Mouse (Mus musculus) CD4-positive, CD25-positive, alpha-beta regulatory T cell, adult 4 months (primary cell): Measurements from ENCODE around the gene Rnd2. TPM values are rescaled to one million over a fixed set of nuclear protein-coding genes. Genes with fewer than 3 reads are reported as not detected.
"Not testable (repeated sequence)": the region's sequence is repeated elsewhere in the genome, so short reads cannot be mapped to it uniquely, and the experiment has no call there.

ENCODE experiments used
- ATAC-seq: one replicate; pipeline ENCODE4 v1.8.0; 2017
- polyA plus RNA-seq, 2 experiments: library from polyadenylated mRNA; unstranded; fragments of 100-300 nt; shearing (Covaris generic); gene quantifications; one replicate each; pipeline ENCODE4 v1.2.1; 2017

Rnd2 gene
- polyA plus RNA-seq, 2 experiments from 2014 or later: 0.23 TPM; not detected in 1

- no peak for ATAC-seq
These were observed 17.0 kb upstream of the Rnd2 start for GRCm38 (mm10) chr11:101447786-101448185.

- peak; percentile 96 for ATAC-seq
These were observed 16.5 kb upstream of the Rnd2 start, which contains the start of gene Ifi35 for GRCm38 (mm10) chr11:101448274-101448746. Ifi35 (plus strand) TSS chr11:101448407.

DNA sequence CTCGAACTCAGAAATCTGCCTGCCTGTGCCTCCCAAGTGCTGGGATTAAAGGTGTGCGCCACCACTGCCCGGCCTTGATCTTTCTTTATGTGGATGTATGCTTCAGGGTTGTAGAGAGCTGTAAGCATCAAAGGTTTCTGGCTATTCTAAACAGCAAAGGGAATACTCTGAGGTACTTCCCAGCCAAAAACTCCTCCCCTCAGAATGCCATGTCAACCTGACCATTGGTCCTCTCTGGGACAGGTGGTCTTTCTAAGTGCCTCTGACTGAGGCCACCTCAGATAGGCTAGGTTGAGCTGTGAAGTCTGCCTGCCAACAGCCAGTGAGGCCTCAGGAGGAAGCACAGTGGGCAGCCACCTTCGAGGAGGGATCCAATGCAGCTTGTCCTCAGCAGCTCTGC is 15.9 kb upstream of the Rnd2 start:
- peak; percentile 19 for ATAC-seq

DNA sequence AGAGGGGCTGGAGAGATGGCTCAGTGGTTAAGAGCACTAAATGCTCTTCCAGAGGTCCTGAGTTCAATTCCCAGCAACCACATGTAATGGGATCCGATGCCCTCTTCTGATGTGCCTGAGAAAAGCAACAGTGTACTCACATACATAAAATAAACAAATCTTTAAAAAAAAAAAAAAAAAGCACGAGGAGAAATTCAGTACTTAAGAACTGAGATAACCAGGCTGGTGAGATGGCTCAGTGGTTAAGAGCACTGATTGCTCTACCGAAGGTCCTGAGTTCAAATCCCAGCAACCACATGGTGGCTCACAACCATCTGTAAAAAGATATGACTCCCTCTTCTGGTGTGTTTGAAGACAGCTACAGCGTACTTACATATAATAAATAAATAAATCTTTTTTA is 15.2 kb upstream of the Rnd2 start:
- ATAC-seq: not testable (repeated sequence)

DNA sequence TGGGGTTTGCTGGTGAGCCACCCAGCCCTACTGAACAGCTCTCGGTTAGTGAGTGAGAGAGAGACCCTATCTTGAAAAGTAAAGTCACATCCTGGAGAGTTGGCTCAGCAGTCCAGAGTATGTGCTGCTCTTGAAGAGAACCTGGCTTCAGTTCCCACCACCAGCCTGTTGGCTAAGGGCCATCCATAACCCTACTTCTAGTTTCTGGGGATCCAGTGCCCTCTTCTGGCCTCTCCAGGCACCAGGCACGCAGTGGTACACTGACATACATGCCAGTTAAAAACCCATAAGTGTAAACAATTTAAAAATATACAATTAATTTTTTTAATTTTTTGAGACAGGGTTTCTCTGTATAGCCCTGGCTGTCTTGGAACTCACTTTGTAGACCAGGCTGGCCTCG is 14.4 kb upstream of the Rnd2 start:
- no peak for ATAC-seq

DNA sequence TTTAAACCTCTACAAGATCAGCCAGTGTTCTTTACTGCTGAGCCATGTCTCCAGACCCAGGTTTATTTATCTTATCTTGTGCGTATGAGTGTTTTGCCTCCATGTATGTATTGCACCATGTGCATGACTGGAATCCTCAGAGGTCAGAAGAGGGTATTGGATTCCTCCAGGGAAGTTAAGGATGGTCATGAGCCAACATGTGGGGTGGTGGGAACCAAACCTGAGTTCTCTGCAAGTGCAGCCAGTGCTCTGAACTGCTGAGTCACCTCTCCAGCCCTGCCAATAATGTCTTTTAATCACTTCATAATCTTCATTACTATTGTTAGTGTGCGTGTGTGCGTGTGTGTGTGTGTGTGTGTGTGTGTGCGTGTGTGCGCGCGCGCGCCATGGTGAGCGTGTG is 13.3 kb upstream of the Rnd2 start:
- ATAC-seq: no peak

DNA sequence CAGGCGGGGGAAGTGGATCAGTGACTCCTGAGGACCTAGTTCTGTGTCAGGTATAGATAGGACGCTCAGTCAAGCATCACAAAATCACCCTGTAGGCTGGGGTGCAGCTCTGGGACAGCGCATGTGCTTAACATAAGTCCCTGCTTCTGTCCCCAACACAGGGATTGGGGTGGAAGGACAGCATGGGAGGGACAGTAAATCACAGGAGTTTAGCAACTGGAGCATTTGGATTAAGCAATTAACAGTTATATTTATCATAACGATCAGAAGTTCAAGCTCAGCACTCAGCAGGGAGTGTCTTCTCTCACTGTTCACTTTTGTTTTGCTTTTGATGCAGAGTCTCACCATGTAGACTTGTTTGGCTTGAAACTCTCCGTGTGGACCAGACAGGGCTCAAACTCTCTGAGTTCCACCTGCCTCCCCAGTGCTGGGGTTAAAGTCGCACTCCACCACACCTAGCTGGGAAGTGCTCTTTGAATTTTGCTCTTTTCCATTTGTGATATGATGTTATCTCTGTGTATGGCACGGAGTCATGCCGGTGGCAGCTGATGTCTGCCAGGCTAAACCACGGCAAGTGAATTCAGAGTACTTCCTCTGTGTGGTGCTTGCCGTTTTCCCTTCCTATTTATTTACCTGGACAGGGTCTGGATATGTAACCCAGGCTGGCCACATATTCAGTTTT is 12.6 kb upstream of the Rnd2 start:
- no peak for ATAC-seq

DNA sequence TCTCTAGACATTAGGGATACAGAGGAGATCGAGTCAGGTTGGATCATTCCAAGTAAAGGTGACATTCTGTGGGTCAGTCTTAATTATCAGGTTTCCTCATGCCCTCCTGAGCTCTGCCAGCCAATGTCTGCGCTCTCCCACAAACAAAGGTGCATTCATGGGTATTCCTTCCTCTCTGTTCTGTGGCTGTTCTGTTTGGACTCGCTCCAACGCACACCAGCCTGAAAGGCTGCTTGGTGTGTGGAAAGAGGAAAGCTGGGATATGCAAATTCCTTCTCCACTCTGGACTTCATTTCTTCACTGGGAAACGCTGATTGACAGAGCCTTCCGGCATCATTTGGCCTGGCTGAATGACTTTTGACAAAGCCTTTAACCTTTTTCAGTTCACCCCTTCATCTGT is 10.1 kb upstream of the Rnd2 start:
- no peak for ATAC-seq

- no peak for ATAC-seq
These were observed 9.2 kb upstream of the Rnd2 start for GRCm38 (mm10) chr11:101455627-101456026.

DNA sequence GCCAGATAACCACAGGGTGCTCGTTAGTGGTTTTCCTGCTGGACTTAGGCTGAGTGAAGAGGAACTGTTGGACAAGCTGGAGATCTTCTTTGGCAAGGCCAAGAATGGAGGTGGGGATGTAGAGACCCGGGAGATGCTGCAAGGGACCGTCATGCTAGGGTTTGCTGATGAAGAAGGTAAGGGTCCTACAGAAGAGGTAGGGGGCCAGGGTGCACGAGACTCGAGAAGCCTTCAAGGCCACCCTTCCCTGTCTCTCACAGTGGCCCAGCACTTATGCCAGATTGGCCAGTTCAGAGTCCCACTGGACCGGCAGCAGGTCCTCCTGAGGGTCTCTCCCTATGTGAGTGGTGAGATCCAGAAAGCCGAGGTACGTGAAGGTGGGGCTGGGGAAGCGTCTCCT is 7.2 kb upstream of the Rnd2 start:
- ATAC-seq: no peak

- no peak for ATAC-seq
These were observed 6.6 kb upstream of the Rnd2 start for GRCm38 (mm10) chr11:101458217-101458616.

DNA sequence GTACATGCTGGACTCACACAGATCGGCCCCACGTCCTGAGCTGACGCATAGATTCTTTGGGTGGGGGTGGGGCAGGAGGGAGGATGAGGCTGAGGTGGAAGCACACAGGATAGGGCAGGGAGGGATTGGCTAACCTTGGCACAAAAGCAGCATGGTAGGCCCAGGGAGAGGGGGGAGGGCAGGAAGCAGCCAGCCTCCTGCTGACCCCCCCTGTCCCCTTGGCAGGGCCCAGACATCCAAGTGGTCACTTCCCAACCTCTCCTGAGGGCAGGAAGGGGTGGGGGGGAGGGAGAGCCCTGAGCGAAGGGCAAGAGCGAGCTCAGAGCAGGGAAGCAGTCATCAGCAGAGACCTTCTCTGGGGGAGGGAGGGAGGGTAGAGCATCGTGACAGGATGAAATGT is 5.1 kb upstream of the Rnd2 start:
- no peak for ATAC-seq

DNA sequence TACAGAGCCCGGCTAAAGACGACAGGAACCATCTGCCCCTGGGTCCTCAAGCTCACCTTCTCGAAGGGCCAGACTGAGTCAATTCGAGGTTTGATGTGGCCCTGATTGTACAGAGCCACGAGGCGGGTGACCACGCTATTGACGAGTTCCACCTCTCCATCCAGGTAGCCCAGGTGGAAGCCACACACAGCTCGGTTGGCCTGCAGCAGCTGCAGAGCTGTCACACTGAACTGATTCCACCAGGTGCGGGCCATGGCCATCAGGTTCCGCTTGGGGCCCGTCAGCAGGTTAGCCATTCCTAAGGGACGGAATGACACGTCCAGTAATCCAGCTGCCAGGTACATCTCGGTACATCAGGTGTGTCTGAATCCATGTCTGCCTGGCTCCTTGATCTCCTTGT is 4.5 kb upstream of the Rnd2 start:
- ATAC-seq: no peak

- ATAC-seq: no peak
These were observed 2.7 kb upstream of the Rnd2 start for GRCm38 (mm10) chr11:101462141-101462540.

DNA sequence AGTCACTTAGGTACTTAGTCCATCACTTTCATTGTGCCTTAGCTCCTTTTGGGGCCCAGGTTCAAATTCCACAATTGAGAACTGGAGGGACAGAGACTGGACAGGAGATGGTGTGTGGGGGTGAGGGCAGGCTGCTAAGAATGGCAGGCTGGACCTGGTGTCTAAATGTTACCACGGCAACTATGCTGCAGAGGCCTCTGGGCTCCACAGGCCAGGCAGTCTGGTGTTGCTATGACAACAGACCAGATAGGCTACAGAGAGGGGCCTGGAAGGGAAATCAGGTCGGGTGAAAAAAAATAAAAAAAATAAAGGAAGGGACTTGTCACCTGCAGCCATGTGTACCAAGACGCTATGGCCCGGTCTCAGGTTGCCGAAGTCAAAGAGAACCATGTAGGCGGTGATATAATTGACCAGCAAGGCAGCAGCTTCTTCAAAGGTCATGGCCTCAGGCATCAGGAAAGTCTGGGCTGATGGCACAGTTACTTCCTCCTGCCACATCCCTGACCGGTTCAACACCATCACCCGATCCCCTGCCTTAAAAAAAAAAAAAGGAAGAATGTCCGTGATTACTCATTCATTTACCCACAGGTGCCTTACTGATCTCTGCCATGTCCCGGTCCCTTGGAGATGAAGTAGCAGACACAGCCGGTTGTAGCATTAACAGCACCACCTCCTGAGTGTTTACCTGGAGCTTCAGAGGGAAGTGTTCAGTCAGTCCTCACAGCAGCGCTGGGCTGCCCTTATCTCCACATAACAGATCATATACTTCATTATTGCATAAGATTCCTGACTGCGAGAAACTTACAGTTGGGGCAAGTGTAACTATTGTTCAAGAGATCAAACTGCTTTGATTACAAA is 2.0 kb upstream of the Rnd2 start:
- ATAC-seq: no peak

GRCm38 (mm10) chr11:101465101-101465868 is 486 bp downstream of the Rnd2 start:
- peak; percentile 48 for ATAC-seq

GRCm38 (mm10) chr11:101465869-101466551 is 1.2 kb downstream of the Rnd2 start, which contains the start of gene Vat1:
Vat1 (minus strand) TSS chr11:101466230.
- peak; percentile 43 for ATAC-seq

GRCm38 (mm10) chr11:101466552-101466950 is 1.8 kb downstream of the Rnd2 start:
- ATAC-seq: not testable (repeated sequence)

DNA sequence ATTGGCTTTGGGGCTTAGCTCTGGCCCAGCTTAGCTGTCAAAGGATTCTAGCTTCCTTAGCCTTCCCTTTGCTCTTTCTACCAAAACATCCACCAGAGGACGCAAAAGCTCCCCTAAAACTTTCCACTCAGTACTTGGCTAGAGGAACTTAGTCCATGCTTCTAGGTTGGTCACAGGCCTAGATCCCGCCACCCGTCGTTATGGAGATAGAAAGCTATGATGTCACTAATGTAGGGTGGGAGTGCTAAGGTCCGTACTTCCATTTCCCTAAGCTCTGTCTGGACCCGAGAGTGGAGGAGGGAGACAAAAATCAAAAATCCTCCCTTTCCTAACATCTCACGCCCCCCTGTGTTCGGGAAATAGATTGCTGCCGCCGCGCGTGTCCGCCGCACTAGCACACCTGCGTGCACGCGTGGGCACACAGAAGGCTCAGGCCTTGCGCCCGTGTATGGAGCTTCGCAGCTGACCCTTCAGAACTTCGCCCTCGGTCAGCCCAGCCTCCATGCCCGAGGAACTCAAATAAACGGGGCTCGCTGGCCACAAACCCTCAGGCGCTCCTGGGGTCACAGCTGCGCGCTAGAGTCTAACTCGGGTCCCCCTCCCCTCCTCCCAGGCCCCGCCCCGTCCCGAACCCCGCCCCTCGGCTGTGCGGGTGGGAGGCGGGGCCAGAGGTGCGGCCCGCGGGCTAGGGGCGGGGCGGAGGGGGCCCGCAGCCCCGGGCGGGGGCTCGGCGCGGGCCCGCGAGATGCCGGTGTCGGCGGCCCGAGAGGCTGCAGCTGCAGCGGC is 2.9 kb downstream of the Rnd2 start:
- peak; percentile 43 for ATAC-seq

- ATAC-seq: no peak
These were observed 3.5 kb downstream of the Rnd2 start for GRCm38 (mm10) chr11:101468263-101468688.

DNA sequence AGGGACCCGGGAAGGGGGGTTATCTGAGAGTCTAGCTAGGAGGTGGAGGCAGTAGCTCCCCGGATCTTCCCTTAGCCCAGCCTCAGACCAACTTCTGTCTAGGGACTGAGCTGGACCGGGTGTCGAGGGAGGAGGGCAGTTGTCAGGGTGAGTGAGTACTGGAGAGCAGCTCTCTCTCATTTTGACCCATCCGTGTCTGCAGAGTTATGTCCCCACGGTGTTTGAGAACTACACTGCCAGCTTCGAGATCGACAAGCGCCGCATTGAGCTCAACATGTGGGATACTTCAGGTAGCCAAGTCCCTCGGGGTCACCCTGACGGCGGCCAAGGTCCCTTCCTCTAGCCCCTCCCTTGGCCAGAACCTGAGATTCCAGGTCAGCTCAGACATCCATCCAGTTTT is 3.9 kb downstream of the Rnd2 start:
- no peak for ATAC-seq

DNA sequence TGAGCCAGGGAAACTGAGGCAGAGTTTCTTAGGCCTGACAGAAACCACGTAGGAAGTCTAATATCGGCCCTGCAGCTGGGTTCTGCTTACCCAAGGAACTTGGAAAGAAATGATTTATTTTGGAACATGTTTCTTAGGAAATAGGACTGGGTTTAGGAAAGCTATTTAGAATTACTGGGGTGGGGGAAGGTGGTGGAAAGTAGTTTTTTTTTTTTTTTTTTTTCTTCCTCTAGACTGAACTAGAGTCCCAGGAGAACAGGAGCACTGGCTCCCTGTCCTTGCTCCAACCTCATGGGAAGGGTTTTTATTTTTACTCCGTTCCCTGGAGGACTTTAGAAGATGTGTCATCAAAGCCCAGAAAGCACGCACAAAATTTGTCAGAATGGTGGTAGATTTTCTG is 4.4 kb downstream of the Rnd2 start:
- no peak for ATAC-seq
